Mouse (Mus musculus) limb, embryonic 14.5 days (tissue): ENCODE data around the gene Defb30. TPM values are rescaled to one million over a fixed set of nuclear protein-coding genes. Genes with fewer than 3 reads are reported as not detected.

Experiments used
- ATAC-seq: fragments of 200-750 bp; cut with Nextera tagmentation; 2 replicates; pipeline ENCODE4 v1.8.0; 2017; ENCODE audit warnings: low read depth, moderate number of reproducible peaks, moderate TSS enrichment; ENCODE audit not compliant: low FRiP score
- DNase-seq: peaks from one replicate; pipeline ENCODE4 v3.0.0-alpha.2; 2015; ENCODE audit warnings: low spot score
- H3K27ac ChIP-seq: fragments of 300-500 bp; sonication (generic); replicated peaks from 2 replicates; pipeline ENCODE4 v1.5.1; 2014; ENCODE audit warnings: low read depth, mild to moderate bottlenecking, low read length, moderate library complexity, mixed read lengths
- H3K27me3 ChIP-seq: fragments of 300-500 bp; sonication (generic); 2 replicates; pipeline ENCODE4 v1.6.1; 2014; ENCODE audit warnings: low read length, mixed read lengths; ENCODE audit not compliant: control insufficient read depth, insufficient read depth
- H3K36me3 ChIP-seq: fragments of 300-500 bp; sonication (generic); 2 replicates; pipeline ENCODE4 v1.6.1; 2014; ENCODE audit warnings: mild to moderate bottlenecking, low read length, moderate library complexity, mixed read lengths; ENCODE audit not compliant: control insufficient read depth, insufficient read depth
- H3K4me1 ChIP-seq: fragments of 300-500 bp; sonication (generic); 2 replicates; pipeline ENCODE4 v1.6.1; 2014; ENCODE audit warnings: antibody characterized with exemption, low read length, mixed read lengths; ENCODE audit not compliant: control insufficient read depth, insufficient read depth
- H3K4me2 ChIP-seq: fragments of 300-500 bp; sonication (generic); replicated peaks from 2 replicates; pipeline ENCODE4 v1.6.1; 2014; ENCODE audit warnings: low read depth, mild to moderate bottlenecking, low read length, moderate library complexity; ENCODE audit not compliant: severe bottlenecking
- H3K4me3 ChIP-seq: fragments of 300-500 bp; sonication (generic); replicated peaks from 2 replicates; pipeline ENCODE4 v1.5.1; 2014; ENCODE audit warnings: low read length
- H3K9ac ChIP-seq: fragments of 300-500 bp; sonication (generic); 2 replicates; pipeline ENCODE4 v1.6.1; 2014; ENCODE audit warnings: mild to moderate bottlenecking, low read depth, low read length, moderate library complexity; ENCODE audit not compliant: severe bottlenecking
- H3K9me3 ChIP-seq: fragments of 300-500 bp; sonication (generic); 2 replicates; pipeline ENCODE4 v1.6.1; 2016; ENCODE audit warnings: low read length; ENCODE audit not compliant: control insufficient read depth
- POLR2A ChIP-seq: fragments of 200-500 bp; IDR thresholded peaks from 2 replicates; pipeline ENCODE4 v1.8.0; 2012; ENCODE audit warnings: inconsistent platforms, mild to moderate bottlenecking, moderate library complexity, borderline replicate concordance; ENCODE audit not compliant: insufficient read depth, insufficient read length; ENCODE audit errors: extremely low read depth
- WGBS: fragments of 180-500 bp; shearing (Covaris S2); extraction: QIAGEN DNeasy Blood & Tissue Kit; methylation state at CpG from one replicate; pipeline ENCODE4 v1.1.7; 2014; 5-methylcytosine and 5-hydroxymethylcytosine counted together
- polyA plus RNA-seq, 2 experiments: library from polyadenylated mRNA; depleted of rRNA in 1 of 2; stranded (reverse) in 1 of 2; unstranded in 1 of 2; fragments of >200 nt; fragmentation: Nextera tagmentation in 1 of 2; extraction: Ambion mirVana in 1 of 2; gene quantifications; 2 replicates each; pipeline versions ENCODE4 v1.2.1 to v1.2.3; 2012 to 2014

Defb30 gene
- polyA plus RNA-seq, 2 experiments = not detected

DNA sequence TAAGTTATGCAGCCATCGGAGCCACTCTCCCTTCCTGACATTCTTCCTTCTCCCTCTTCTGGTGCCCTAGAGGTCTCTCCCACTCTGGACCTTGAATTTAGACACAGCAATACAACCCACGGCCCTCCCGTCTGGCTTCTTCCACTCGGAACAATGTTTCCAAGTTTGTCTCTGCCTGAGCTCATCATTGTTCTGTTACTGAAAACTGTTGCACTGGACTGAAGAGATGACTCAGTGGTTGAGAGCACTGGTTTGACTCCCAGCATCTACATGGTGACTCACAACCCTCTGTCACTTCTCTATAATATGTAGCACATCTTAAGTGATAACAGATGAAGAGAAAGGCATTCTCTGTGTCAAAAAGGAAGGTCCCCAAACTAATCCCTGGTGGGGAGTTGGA is 35.1 kb downstream of the Defb30 start:
- DNase-seq = no peak
- H3K27me3 ChIP-seq = no peaks in the 10 kb centered on the region
- H3K4me1 ChIP-seq = no peaks in the 10 kb centered on the region
- H3K27ac ChIP-seq = no peak overlapping the region
- H3K36me3 ChIP-seq = no peaks in the 10 kb centered on the region
- no peak for ATAC-seq
- H3K4me2 ChIP-seq = no peak overlapping the region
- H3K4me3 ChIP-seq = no peak overlapping the region
- no peaks in the 10 kb centered on the region for H3K9me3 ChIP-seq
- 86% methylated on average over 4 of the region's 4 CpGs for WGBS
- no peak overlapping the region for H3K9ac ChIP-seq
- TF ChIP-seq POLR2A = no peak

DNA sequence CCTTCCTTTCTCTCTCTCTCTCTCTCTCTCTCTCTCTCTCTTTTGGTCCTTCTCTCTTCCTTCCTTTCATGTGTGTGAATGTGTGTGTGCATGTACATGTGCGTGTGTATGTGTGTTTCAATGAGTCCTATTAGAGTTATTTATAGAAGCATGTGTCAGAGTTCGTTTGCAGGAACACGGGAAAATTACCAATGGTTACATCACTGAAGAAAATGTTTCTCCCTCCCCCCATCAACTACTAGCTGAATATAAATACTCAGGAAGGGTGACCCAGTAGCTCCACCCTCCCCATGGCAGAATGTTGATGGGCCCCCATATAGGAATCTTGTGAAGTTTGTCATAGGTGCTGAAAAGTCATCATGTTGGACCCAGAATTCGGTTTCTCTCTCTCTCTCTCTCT is 36.7 kb downstream of the Defb30 start:
- no peak for DNase-seq
- no peak overlapping the region for H3K9ac ChIP-seq
- 73% methylated on average over 4 of the region's 4 CpGs for WGBS
- ATAC-seq = no peak
- no peak overlapping the region for H3K27ac ChIP-seq
- H3K9me3 ChIP-seq = no peaks in the 10 kb centered on the region
- no peaks in the 10 kb centered on the region for H3K36me3 ChIP-seq
- no peaks in the 10 kb centered on the region for H3K27me3 ChIP-seq
- H3K4me1 ChIP-seq = no peaks in the 10 kb centered on the region
- H3K4me3 ChIP-seq = no peak overlapping the region
- no peak for TF ChIP-seq POLR2A
- no peak overlapping the region for H3K4me2 ChIP-seq

DNA sequence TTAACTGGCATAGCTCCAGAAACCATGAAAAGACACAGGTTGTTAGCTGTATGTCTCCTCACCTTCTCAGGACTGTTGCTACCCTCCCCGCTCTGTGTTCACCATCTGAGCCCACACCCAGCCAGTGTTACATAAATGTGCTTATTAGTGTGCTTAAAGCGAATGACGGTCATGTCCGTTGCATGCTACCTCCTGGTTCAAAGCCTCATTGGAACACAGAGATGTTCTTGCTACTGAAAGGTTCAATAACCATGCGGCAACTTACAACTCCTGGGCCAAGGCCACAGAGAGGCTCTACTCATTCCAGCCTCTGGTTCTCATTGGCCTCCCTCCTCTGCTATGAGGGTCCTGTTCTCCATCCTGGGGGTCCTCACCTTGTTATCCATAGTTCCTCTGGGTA is 38.3 kb downstream of the Defb30 start, which contains the start of gene Defb43:
Gene Defb43, plus strand, starts transcription at position 301 of the 400 bp plus-strand sequence.
- H3K36me3 ChIP-seq = no peaks in the 10 kb centered on the region
- H3K27ac ChIP-seq = no peak within 1 kb of the TSS
- no peak for TF ChIP-seq POLR2A
- no peak within 1 kb of the TSS for H3K4me3 ChIP-seq
- 93% methylated on average over 5 of the region's 5 CpGs for WGBS
- no peaks in the 10 kb centered on the region for H3K9me3 ChIP-seq
- no peaks in the 10 kb centered on the region for H3K4me1 ChIP-seq
- no peak for ATAC-seq
- H3K27me3 ChIP-seq = no peaks in the 10 kb centered on the region
- no peak for DNase-seq
- H3K4me2 ChIP-seq = no peak within 1 kb of the TSS
- no peak within 1 kb of the TSS for H3K9ac ChIP-seq

DNA sequence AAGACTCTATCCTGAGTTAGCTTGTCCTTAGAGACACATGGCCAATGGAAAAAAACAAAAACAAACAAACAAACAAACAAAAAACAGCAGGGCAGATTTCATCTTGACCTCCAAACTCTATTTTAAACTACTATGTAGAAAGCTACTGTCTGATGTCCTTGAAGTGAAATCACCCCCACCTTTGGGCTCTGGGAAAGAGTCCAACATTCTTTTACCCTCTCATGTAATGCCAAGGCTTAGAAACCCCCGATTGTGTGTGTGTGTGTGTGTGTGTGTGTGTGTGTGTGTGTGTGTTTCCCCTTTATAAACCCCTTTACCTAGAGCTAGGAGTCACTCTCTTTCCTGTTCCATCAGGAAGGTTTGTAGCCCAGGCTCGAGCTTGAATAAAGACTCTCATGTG is 47.2 kb downstream of the Defb30 start:
- no peak overlapping the region for H3K27ac ChIP-seq
- no peak for ATAC-seq

GRCm38 (mm10) chr14:62998977-62999376 is 50.8 kb downstream of the Defb30 start:
- Histone ChIP-seq H3K27ac (no peak overlapping the region), H3K9ac (no peak overlapping the region), H3K4me2 (no peak overlapping the region), H3K27me3 (no peaks in the 10 kb centered on the region), H3K4me1 (no peaks in the 10 kb centered on the region), H3K4me3 (no peak overlapping the region), H3K36me3 (no peaks in the 10 kb centered on the region), H3K9me3 (no peaks in the 10 kb centered on the region)
- DNase-seq = no peak
- WGBS = 81% methylated on average over 4 of the region's 4 CpGs
- ATAC-seq = no peak
- no peak for TF ChIP-seq POLR2A

More for the DNA sequence above, 47.2 kb downstream of the Defb30 start:
- no peak for DNase-seq
- Histone ChIP-seq H3K4me1 (no peaks in the 10 kb centered on the region), H3K9me3 (no peaks in the 10 kb centered on the region), H3K4me2 (no peak overlapping the region), H3K9ac (no peak overlapping the region), H3K36me3 (no peaks in the 10 kb centered on the region), H3K27me3 (no peaks in the 10 kb centered on the region), H3K4me3 (no peak overlapping the region)
- no peak for TF ChIP-seq POLR2A
- 50% methylated on average over 2 of the region's 2 CpGs for WGBS

DNA sequence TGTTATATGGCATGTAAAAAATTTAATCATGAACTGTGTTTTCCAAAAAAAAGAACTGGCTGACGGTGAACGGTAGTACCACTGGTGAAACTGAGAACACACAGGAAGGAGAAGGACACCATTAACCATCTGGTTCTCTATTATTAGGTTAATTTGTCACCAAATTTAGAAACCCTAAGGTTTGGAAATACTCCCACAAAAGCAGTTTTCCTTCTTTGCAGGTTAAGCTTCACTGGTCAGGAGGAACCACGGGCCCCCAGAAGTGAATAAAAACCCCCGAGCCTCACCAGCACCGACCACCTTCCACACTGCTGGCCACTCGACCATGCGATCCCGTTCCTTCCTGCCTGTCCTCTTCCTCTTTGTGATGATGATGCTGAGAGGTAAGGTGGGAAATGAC is 52.0 kb downstream of the Defb30 start, which contains the start of gene Defb47:
Gene Defb47, plus strand, starts transcription at position 301 of the 400 bp plus-strand sequence.
- no peak for TF ChIP-seq POLR2A
- WGBS = 81% methylated on average over 8 of the region's 8 CpGs
- Histone ChIP-seq H3K27ac (no peak within 1 kb of the TSS), H3K9me3 (no peaks in the 10 kb centered on the region), H3K4me2 (no peak within 1 kb of the TSS), H3K9ac (no peak within 1 kb of the TSS), H3K27me3 (no peaks in the 10 kb centered on the region), H3K36me3 (no peaks in the 10 kb centered on the region), H3K4me1 (no peaks in the 10 kb centered on the region), H3K4me3 (no peak within 1 kb of the TSS)
- ATAC-seq = no peak
- DNase-seq = no peak
